Mouse (Mus musculus) MN1 (cell line): ENCODE data around the gene Has3.
"Not testable (repeated sequence)": the region's sequence is repeated elsewhere in the genome, so short reads cannot be mapped to it uniquely, and the experiment has no call there.

ENCODE experiments used
- DNase-seq: peaks from one replicate; pipeline ENCODE4 v3.0.0-alpha.2; 2016; ENCODE audit warnings: low spot score

Has3 gene

GRCm38 (mm10) chr8:106887336-106888189 lies 17.5 kb downstream of the Has3 start:
- DNase-seq = peak; percentile 86

DNA sequence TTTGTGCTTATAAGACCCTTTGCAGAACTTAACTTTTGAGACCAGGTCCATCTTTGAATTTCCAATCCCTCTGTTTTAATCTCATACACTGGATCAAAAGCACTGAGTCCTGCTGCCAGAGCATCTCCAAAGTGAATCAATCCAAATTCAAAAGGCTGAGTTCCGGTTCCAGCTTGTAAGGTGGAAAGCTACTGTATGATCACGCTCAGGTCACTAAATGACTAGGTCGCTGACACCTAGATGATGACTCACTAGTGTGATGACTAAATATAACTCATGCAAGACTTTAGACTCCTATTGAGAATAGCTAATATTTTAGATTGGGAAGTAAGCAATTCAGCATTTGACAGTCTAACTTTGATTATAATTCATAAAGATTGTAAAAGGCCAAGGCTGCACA lies 18.8 kb downstream of the Has3 start:
- peak; percentile 20 for DNase-seq

GRCm38 (mm10) chr8:106892210-106892805 lies 22.3 kb downstream of the Has3 start:
- DNase-seq = peak; percentile 48

DNA sequence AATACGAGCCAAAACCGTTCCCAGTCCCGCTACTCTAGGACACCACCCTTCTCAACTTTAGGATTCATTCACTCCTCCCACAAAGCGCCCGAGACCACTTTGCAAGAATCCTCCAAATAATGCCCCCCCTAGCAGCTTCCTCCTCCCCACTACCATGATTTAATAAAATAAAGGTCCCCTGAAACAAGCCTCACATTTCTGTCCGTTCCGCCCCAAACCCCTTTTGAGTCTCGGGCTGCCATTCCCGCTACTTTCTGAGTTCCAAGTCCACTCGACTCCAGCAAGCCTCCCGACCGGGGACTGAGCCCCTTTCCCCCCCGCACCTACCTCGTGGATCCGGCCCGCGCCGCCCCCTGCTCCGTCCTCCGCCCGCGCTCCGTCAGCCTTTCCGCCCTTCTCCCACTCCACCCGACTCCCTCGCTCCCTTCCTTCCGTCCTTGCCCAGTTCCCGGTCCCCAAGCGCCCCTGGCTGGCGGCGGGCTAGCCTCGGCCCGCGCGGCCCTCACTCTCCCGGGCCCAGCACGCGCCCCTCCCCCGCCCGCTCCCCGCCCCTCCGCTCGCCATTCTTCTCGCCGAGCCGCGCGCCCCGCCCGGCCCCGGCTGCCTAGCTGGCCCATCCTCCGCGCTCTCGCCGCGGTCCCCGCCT lies 22.9 kb downstream of the Has3 start:
- peak; percentile 58 for DNase-seq

- DNase-seq = peak; percentile 94
Measured at GRCm38 (mm10) chr8:106893481-106894156, 23.6 kb downstream of the Has3 start, which contains the start of gene Utp4. Utp4 (plus strand) TSS chr8:106893636.

- DNase-seq = no peak
Measured at GRCm38 (mm10) chr8:106899473-106899872, 29.4 kb downstream of the Has3 start.

DNA sequence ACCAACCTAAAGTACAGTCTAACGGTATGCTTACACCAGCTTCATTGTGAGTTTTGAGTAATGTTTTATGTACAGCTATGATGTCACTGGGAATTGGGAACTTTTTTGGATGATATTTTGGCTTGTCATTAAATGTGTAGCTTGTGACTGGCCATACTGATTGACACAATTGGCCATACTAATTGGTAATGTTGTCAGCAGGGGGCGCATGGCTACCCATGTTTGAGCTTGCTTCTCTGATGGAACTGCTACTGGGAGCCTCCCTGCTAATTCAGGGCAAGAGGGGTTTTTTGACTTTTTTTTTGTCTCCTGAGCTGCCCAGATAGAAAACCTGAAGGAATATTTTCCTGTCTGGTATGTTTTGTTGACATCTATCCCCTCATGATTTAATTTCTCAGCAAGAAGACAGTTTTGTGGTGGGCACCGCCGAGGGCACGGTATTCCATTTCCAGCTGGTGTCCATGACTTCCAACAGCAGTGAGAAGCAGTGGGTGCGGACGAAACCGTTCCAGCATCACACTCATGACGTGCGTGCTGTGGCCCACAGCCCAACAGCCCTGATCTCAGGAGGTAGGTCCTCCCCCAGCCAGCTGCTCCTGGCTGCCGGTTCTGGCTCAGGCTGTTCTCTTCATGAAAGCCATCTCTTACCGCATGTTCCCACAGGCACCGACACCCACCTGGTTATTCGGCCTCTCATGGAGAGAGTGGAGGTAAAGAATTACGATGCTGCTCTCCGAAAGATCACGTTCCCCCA lies 35.9 kb downstream of the Has3 start:
- no peak for DNase-seq

GRCm38 (mm10) chr8:106906635-106907034 lies 36.6 kb downstream of the Has3 start:
- DNase-seq = no peak

- no peak for DNase-seq
Measured at GRCm38 (mm10) chr8:106907450-106907849, 37.4 kb downstream of the Has3 start.

DNA sequence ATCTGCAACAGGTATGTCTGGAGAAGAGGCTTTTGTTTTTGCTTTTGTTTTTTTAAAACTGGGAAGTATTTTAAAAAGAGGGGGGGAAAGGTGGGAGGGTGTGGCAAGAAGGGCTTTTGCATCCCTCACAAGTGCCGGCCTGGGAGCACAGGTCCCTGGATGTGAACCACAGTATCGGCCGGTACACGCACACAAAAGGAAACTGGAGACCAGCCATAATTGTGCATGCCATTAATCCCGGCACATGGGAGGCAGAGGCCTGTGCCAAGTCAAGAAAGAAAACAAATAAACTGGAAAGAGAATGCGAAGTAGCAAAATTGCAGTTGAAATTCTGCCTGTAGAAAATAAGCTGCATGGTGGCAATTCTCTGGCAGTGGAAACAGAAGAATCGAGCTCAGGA lies 38.2 kb downstream of the Has3 start:
- DNase-seq = no peak

DNA sequence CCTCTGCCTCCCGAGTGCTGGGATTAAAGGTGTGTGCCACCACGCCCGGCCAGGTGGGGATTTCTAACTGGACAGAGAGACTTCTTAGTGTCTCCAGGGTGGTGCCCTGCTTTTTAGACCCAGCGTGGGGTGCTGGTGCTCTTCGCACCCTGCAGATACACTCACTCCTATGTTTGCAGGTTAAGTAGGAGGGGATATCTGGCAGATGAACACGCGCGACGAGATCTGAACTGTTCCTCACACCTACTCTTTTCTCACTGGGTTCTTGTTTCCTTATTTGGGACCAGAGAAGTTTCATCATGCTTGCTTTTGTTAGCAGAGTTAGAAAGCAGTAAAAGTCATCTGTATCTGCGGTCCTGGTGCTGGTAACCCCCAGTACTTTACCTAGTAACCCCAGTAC lies 43.6 kb downstream of the Has3 start:
- DNase-seq = no peak

- no peak for DNase-seq
Measured at GRCm38 (mm10) chr8:106919721-106920394, 49.8 kb downstream of the Has3 start.

DNA sequence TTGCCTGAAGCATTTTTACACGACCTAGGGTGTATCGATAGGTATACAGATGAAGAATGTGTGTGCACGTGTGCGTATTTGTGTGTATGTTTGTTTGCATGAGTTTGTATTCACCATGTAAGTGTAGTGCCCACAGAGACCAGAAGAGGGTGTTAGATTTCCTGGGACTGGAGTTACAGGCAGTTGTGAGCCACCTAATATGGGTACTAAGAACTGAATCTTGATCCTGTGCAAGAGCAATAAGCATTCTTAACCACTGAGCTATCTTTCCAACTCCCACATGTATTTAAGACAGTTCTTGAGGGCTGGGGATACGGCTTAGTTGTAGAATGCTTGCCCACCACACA lies 50.3 kb downstream of the Has3 start:
- DNase-seq = no peak

- no peak for DNase-seq
Measured at GRCm38 (mm10) chr8:106924057-106924456, 54.0 kb downstream of the Has3 start.

GRCm38 (mm10) chr8:106924904-106925349 lies 54.9 kb downstream of the Has3 start:
- no peak for DNase-seq

- DNase-seq = no peak
Measured at GRCm38 (mm10) chr8:106925446-106925845, 55.4 kb downstream of the Has3 start.

DNA sequence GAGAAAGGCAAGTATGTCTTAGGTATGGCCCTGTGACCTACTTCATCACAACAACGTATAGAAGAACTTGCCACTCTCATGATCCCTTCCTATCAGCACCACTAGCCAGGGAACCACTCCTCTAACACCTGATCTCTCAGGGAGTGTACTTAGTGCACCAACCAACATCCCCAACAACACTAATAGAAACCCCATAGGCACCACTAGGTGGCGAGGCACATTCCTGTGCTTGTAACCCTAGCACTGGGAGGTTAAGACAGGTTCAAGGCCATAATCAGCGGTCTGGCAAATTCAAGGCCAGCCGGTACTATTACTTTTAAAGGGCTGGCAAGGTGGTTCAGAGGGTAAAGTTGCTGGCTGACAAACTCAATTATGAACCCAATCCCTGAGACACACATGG lies 57.2 kb downstream of the Has3 start:
- DNase-seq = no peak

DNA sequence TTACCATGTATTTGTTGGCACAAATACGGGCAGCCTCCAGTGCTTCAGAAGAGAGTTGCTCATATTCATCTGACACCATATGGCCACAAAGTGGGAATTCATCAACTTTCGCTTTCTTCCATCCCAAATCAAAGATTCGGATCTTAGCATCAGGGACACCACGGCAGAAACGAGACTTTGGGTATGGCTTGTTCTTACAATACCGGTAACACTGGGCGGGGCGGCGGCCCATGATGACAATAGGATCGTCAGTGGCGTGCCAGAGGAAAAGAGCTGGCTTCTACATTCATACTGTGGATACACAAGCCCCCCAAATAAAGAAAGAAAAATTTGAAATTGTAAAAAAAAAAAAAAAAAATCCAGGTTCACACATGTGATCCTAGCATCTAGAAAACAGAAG lies 58.1 kb downstream of the Has3 start:
- DNase-seq = not testable (repeated sequence)

- DNase-seq = no peak
Measured at GRCm38 (mm10) chr8:106929155-106929913, 59.3 kb downstream of the Has3 start.

DNA sequence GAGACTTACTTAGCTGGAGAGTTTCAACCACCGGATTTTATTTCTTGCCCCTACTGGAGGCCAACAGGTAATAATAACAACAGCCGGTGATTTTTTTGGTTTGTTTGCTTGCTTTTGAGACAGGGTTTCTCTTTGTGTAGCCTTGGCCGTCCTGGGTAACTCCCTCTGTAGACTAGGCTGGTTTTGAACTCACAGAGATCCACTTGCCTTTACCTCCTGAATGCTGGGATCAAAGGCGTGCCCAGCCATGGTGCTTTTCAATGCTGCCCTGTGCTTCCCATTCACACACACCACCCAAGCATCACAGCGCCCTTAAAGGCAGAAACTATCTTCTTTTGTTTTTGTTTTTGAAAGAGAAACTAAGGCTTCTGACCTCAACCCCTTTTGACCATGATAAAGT lies 59.9 kb downstream of the Has3 start:
- DNase-seq = no peak
